Mouse (Mus musculus) gastrocnemius, postnatal 14 days (tissue): ENCODE measurements around the gene Gm17535. TPM values are rescaled to one million over a fixed set of nuclear protein-coding genes. Genes with fewer than 3 reads are reported as not detected.
A peak's percentile ranks its signal among the peaks of the same experiment; 100 is the strongest.
"Not testable (repeated sequence)": the region's sequence is repeated elsewhere in the genome, so short reads cannot be mapped to it uniquely, and the experiment has no call there.

Experiments
- DNase-seq: peaks from one replicate; pipeline ENCODE4 v3.0.0; 2021; ENCODE audit warnings: mixed read lengths
- intact Hi-C: fragments of 180-260 bp; cut with DNase I; formaldehyde crosslinking; loops from one replicate; pipeline ENCODE4 v1.15.1; 2025; ENCODE audit warnings: low total_unique reads
- microRNA-seq, 2 experiments: library from miRNA; unstranded; fragments of <30 nt; microRNA quantifications; one replicate each; pipeline ENCODE4 v1.2.0; 2021
- total RNA-seq, 2 experiments: library from RNA; stranded (reverse); gene quantifications; 2 replicates each; pipeline ENCODE4 v1.2.3; 2021

The Gm17535 gene
- total RNA-seq, 2 experiments from 2014 or later: not detected

DNA sequence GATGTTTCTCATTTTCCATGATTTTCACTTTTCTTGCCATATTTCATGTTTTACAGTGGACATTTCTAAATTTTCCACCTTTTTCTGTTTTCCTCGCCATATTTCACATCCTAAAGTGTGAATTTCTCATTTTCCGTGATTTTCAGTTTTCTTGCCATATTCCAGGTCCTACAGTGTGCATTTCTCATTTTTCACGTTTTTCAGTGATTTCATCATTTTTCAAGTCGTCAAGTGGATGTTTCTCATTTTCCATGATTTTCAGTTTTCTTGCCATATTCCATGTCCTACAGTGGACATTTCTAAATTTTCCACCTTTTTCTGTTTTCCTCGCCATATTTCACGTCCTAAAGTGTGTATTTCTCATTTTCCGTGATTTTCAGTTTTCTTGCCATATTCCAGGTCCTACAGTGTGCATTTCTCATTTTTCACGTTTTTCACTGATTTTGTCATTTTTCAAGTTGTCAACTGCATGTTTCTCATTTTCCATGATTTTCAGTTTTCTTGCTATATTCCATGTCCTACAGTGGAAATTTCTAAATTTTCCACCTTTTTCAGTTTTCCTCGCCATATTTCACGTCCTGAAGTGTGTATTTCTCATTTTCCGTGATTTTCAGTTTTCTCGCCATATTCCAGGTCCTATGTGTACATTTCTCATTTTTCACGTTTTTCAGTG, 11.0 kb upstream of the Gm17535 start, which contains the start of gene Gm10718:
Gene Gm10718 (plus strand): TSS at position 236 of the 673 bp plus-strand sequence.
- DNase-seq, intact Hi-C loops: not testable (repeated sequence)

- DNase-seq, intact Hi-C loops: not testable (repeated sequence)
These were observed 10.3 kb upstream of the Gm17535 start for GRCm38 (mm10) chr9:3023985-3024648.

GRCm38 (mm10) chr9:3024912-3025467, 9.4 kb upstream of the Gm17535 start, which contains the start of gene Gm10717:
Gene Gm10717, plus strand, starts transcription at chr9:3025417.
- intact Hi-C loops, DNase-seq: not testable (repeated sequence)

- peak; percentile 21 for DNase-seq
- intact Hi-C loops: not testable (repeated sequence)
These were observed 8.7 kb upstream of the Gm17535 start for GRCm38 (mm10) chr9:3025653-3026052.

- DNase-seq, intact Hi-C loops: not testable (repeated sequence)
These were observed 8.3 kb upstream of the Gm17535 start for GRCm38 (mm10) chr9:3026136-3026535.

- intact Hi-C loops, DNase-seq: not testable (repeated sequence)
These were observed 7.7 kb upstream of the Gm17535 start for GRCm38 (mm10) chr9:3026741-3027140.

DNA sequence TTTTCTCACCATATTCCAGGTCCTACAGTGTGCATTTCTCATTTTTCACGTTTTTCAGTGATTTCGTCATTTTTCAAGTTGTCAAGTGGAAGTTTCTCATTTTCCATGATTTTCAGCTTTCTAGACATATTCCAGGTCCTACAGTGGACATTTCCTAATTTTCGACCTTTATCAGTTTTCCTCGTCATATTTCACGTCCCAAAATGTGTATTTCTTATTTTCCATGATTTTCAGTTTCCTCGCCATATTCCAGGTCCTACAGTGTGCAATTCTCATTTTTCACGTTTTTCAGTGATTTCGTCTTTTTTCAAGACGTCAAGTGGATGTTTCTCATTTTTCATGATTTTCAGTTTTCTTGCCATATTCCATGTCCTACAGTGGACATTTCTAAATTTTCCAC, 7.2 kb upstream of the Gm17535 start:
- DNase-seq, intact Hi-C loops: not testable (repeated sequence)

- intact Hi-C loops, DNase-seq: not testable (repeated sequence)
These were observed 5.0 kb upstream of the Gm17535 start for GRCm38 (mm10) chr9:3029276-3030000.

DNA sequence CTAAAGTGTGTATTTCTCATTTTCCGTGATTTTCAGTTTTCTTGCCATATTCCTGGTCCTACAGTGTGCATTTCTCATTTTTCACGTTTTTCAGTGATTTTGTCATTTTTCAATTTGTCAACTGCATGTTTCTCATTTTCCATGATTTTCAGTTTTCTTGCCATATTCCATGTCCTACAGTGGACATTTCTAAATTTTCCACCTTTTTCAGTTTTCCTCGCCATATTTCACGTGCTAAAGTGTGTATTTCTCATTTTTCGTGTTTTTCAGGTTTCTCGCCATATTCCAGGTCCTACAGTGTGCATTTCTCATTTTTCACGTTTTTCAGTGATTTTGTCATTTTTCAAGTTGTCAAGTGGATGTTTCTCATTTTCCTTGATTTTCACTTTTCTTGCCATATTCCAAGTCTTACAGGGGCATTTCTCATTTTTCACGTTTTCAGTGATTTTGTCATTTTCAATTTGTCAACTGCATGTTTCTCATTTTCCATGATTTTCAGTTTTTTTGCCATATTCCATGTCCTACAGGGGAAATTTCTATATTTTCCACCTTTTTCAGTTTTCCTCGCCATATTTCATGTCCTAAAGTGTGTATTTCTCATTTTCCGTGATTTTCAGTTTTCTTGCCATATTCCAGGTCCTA, 3.6 kb upstream of the Gm17535 start:
- DNase-seq, intact Hi-C loops: not testable (repeated sequence)

DNA sequence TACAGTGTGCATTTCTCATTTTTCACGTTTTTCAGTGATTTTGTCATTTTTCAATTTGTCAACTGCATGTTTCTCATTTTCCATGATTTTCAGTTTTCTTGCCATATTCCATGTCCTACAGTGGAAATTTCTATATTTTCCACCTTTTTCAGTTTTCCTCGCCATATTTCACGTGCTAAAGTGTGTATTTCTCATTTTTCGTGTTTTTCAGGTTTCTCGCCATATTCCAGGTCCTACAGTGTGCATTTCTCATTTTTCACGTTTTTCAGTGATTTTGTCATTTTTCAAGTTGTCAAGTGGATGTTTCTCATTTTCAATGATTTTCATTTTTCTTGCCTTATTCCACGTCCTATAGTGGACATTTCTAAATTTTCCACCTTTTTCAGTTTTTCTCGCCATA, 2.2 kb downstream of the Gm17535 start, which contains the start of gene Gm10715:
Gene Gm10715 (plus strand): TSS at position 301 of the 400 bp plus-strand sequence.
- DNase-seq, intact Hi-C loops: not testable (repeated sequence)

DNA sequence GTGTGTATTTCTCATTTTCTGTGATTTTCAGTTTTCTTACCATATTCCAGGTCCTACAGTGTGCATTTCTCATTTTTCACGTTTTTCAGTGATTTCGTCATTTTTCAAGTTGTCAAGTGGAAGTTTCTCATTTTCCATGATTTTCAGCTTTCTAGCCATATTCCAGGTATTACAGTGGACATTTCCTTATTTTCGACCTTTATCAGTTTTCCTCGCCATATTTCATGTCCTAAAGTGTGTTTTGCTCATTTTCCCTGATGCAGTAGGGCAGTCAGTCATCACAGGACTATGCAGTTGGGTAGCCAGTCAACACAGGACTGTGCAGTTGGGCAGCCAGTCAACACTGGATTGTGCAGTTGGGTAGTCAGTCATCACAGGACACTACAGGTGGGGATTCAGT, 3.8 kb downstream of the Gm17535 start:
- DNase-seq, intact Hi-C loops: not testable (repeated sequence)

Small RNA genes within 50 kb of the gene (microRNA-seq; reads per million reads assigned to microRNA genes)
- gene Mir101c: 0 reads per million in 2 experiments

Other genes starting within 250 kb of the Gm17535 start
- not detected for gene Gm10722, start 33.7 kb upstream of the Gm17535 start, total RNA-seq
- not detected for gene Gm11168, start 31.3 kb upstream of the Gm17535 start, total RNA-seq
- gene Gm10721, start 21.5 kb upstream of the Gm17535 start, total RNA-seq: not detected
- not detected for gene Gm10720, start 18.9 kb upstream of the Gm17535 start, total RNA-seq
- gene Gm10719, start 17.2 kb upstream of the Gm17535 start, total RNA-seq: under 1 TPM; 0.43 to 0.60 TPM
- gene Gm10718, start 11.1 kb upstream of the Gm17535 start, total RNA-seq: not detected
- not detected for gene Gm10717, start 9.2 kb upstream of the Gm17535 start, total RNA-seq
- gene Gm10715, start 2.3 kb downstream of the Gm17535 start, total RNA-seq: not detected